In the genomic region with DNA sequence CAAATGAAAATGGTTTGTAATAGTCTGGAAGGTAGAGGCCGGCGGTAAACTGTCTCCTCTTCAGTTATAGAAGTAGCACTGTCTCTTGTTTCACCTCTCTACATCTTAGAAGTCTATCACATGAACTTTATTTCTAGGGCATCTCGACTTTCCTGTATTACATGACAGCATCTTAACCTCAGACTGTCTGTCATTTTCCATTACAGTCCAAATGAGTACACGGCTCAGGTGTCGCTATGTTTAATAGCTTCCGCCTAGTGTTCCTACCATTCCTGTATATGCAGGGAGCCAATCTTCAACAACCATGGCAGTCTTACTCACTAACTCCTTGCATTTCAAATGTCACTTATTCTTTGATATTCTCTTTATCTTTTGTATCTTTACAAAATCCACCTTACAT, we compare ENCODE assay signal across 17 mouse cellular contexts.
"Had no signal": no experiment of that assay in that cellular context is flagged by ENCODE, and none has a peak within 500 bp of the region (broad histone marks: within the 10 kb centered on the region; RNA-seq: fewer than 3 reads in every experiment).

No protein-coding gene starts in this region.

- DNase-seq: retina, postnatal 1 day; right cerebral cortex, adult 18-20 months; right cerebral cortex, postnatal 14 days; right cerebral cortex, postnatal 25 days; right cerebral cortex, postnatal 4 days; spleen, adult 18-20 months; thymus, adult 18-20 months; thymus, adult 2 months; thymus, postnatal 14 days; thymus, postnatal 25 days; thymus, postnatal 36 days; thymus, postnatal 4 days had no signal

- H3K4me3 ChIP-seq: neural tube, embryonic 12.5 days; neural tube, embryonic 13.5 days; neural tube, embryonic 15.5 days; stomach, embryonic 15.5 days had no signal

- H3K27ac ChIP-seq: neural tube, embryonic 12.5 days; neural tube, embryonic 13.5 days; neural tube, embryonic 15.5 days; stomach, embryonic 15.5 days; stomach, postnatal 0 days had no signal
